Mouse (Mus musculus) forebrain, embryonic 14.5 days (tissue): ENCODE measurements around the gene Cfap206. TPM values are rescaled to one million over a fixed set of nuclear protein-coding genes. Genes with fewer than 3 reads are reported as not detected.
A peak's percentile ranks its signal among the peaks of the same experiment; 100 is the strongest.

Experiments used
- ATAC-seq: fragments of 200-750 bp; cut with Nextera tagmentation; 2 replicates; pipeline ENCODE4 v1.8.0; 2017; ENCODE audit warnings: mild to moderate bottlenecking, moderate library complexity
- DNase-seq: peaks from one replicate; pipeline ENCODE4 v3.0.0-alpha.2; 2015; ENCODE audit warnings: low spot score
- H3K27ac ChIP-seq: fragments of 300-500 bp; sonication (generic); 2 replicates; pipeline ENCODE4 v1.5.1; 2014; ENCODE audit warnings: low read depth, mild to moderate bottlenecking, control low read depth, low read length, moderate library complexity
- H3K27me3 ChIP-seq: fragments of 300-500 bp; sonication (generic); replicated peaks from 2 replicates; pipeline ENCODE4 v1.6.1; 2014; ENCODE audit warnings: low read length, control low read depth, mixed read lengths; ENCODE audit not compliant: control insufficient read depth, insufficient read depth
- H3K36me3 ChIP-seq: fragments of 300-500 bp; sonication (generic); 2 replicates; pipeline ENCODE4 v1.6.1; 2014; ENCODE audit warnings: low read length, control low read depth; ENCODE audit not compliant: control insufficient read depth, insufficient read depth
- H3K4me1 ChIP-seq: fragments of 300-500 bp; sonication (generic); 2 replicates; pipeline ENCODE4 v1.6.1; 2014; ENCODE audit warnings: antibody characterized with exemption, low read length, control low read depth; ENCODE audit not compliant: control insufficient read depth, insufficient read depth
- H3K4me2 ChIP-seq: fragments of 300-500 bp; sonication (generic); 2 replicates; pipeline ENCODE4 v1.6.1; 2014; ENCODE audit warnings: mild to moderate bottlenecking, control low read depth, low read length
- H3K4me3 ChIP-seq: fragments of 300-500 bp; sonication (generic); 2 replicates; pipeline ENCODE4 v1.5.1; 2014; ENCODE audit warnings: low read depth, low read length, control low read depth
- H3K9ac ChIP-seq: fragments of 300-500 bp; sonication (generic); 2 replicates; pipeline ENCODE4 v1.6.1; 2014; ENCODE audit warnings: mild to moderate bottlenecking, low read length, control low read depth, moderate library complexity
- H3K9me3 ChIP-seq: fragments of 300-500 bp; sonication (generic); replicated peaks from 2 replicates; pipeline ENCODE4 v1.6.1; 2016; ENCODE audit warnings: low read length, control low read depth, mixed read lengths; ENCODE audit not compliant: control insufficient read depth
- WGBS: fragments of 180-500 bp; shearing (Covaris S2); extraction: QIAGEN DNeasy Blood & Tissue Kit; methylation state at CpG from one replicate; pipeline ENCODE4 v1.1.7; 2014; 5-methylcytosine and 5-hydroxymethylcytosine counted together
- polyA plus RNA-seq: library from polyadenylated mRNA; unstranded; fragments of >200 nt; fragmentation: Nextera tagmentation; extraction: Ambion mirVana; gene quantifications from 2 replicates; pipeline ENCODE4 v1.2.1, GENCODE M21; 2014

The Cfap206 gene
- polyA plus RNA-seq, 1 experiment from 2014 or later, result 3.2 TPM

DNA sequence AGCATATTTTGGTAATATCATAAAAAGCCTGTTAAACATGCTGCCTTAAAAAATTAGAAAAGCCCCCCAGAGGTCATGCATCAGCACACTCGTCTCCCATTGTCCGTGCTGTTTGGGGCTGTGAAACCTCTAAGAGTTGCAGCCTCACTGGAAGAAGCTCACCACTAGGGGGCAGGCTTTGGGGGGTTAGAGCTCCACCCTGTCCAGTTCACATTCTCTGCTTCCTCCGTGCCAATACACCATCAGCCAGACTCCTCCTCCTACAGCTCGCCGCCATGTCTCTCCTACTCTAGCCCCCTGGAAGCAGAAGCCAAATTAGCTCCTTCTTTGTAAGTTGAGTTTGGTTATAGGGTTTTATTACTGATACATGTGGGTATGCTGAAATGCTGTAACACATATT is 28.5 kb downstream of the Cfap206 start:
- H3K27me3 ChIP-seq, result no peaks in the 10 kb centered on the region
- no peaks in the 10 kb centered on the region for H3K9me3 ChIP-seq
- ATAC-seq, result peak; percentile 54; the same call in 1 of the 2 replicates
- 48% methylated on average over 5 of the region's 5 CpGs for WGBS
- no peak overlapping the region for H3K4me2 ChIP-seq
- H3K27ac ChIP-seq, result no peak overlapping the region
- H3K36me3 ChIP-seq, result no peaks in the 10 kb centered on the region
- no peak overlapping the region for H3K4me3 ChIP-seq
- no peak overlapping the region for H3K9ac ChIP-seq
- DNase-seq, result peak; percentile 62
- H3K4me1 ChIP-seq, result no peaks in the 10 kb centered on the region

- 79% methylated on average over 3 of the region's 3 CpGs for WGBS
- H3K27ac ChIP-seq, result no peak overlapping the region; the same call in 1 of the 2 replicates
Measured at GRCm38 (mm10) chr4:34688021-34688420, 42.0 kb downstream of the Cfap206 start.

GRCm38 (mm10) chr4:34686874-34687567 is 43.0 kb downstream of the Cfap206 start, which contains the start of gene Slc35a1:
Gene Slc35a1 (minus strand): TSS chr4:34687438.
- no peaks in the 10 kb centered on the region for H3K27me3 ChIP-seq
- peak within 1 kb of the TSS; percentile 95 for H3K27ac ChIP-seq
- H3K36me3 ChIP-seq, result peaks cover 9% of the 10 kb centered on the region
- no peaks in the 10 kb centered on the region for H3K9me3 ChIP-seq
- peak within 1 kb of the TSS; percentile 61 for H3K4me2 ChIP-seq
- DNase-seq (peak; percentile 95), ATAC-seq (peak; percentile 98)
- H3K9ac ChIP-seq, result peak within 1 kb of the TSS; percentile 94
- H3K4me3 ChIP-seq, result peak within 1 kb of the TSS; percentile 80
- peaks cover 5% of the 10 kb centered on the region; the same call in 1 of the 2 replicates for H3K4me1 ChIP-seq
- under 1% methylated on average over 65 of the region's 65 CpGs for WGBS

More at GRCm38 (mm10) chr4:34688021-34688420, 42.0 kb downstream of the Cfap206 start:
- H3K36me3 ChIP-seq, result no peaks in the 10 kb centered on the region; the same call in 1 of the 2 replicates
- peak; percentile 17 for DNase-seq
- no peaks in the 10 kb centered on the region for H3K27me3 ChIP-seq
- no peak overlapping the region; the same call in 1 of the 2 replicates for H3K9ac ChIP-seq
- peaks cover 5% of the 10 kb centered on the region; the same call in 1 of the 2 replicates for H3K4me1 ChIP-seq
- H3K4me2 ChIP-seq, result peak overlapping the region; percentile 61; the same call in 1 of the 2 replicates
- no peaks in the 10 kb centered on the region for H3K9me3 ChIP-seq
- ATAC-seq, result no peak
- no peak overlapping the region for H3K4me3 ChIP-seq

GRCm38 (mm10) chr4:34680530-34680929 is 49.5 kb downstream of the Cfap206 start:
- 86% methylated on average over 5 of the region's 5 CpGs for WGBS
- H3K4me1 ChIP-seq, result no peaks in the 10 kb centered on the region
- ATAC-seq, result no peak
- H3K9me3 ChIP-seq, result no peaks in the 10 kb centered on the region
- DNase-seq, result no peak
- no peak overlapping the region for H3K9ac ChIP-seq
- no peak overlapping the region for H3K4me3 ChIP-seq
- H3K4me2 ChIP-seq, result no peak overlapping the region
- peaks cover 34% of the 10 kb centered on the region for H3K36me3 ChIP-seq
- H3K27ac ChIP-seq, result no peak overlapping the region
- no peaks in the 10 kb centered on the region for H3K27me3 ChIP-seq

- Histone ChIP-seq H3K36me3 (peaks cover 51% of the 10 kb centered on the region), H3K4me2 (no peak overlapping the region), H3K27ac (no peak overlapping the region), H3K4me3 (no peak overlapping the region), H3K9me3 (no peaks in the 10 kb centered on the region), H3K9ac (no peak overlapping the region), H3K27me3 (no peaks in the 10 kb centered on the region), H3K4me1 (no peaks in the 10 kb centered on the region)
- ATAC-seq (no peak), DNase-seq (no peak)
- 92% methylated on average over 5 of the region's 5 CpGs for WGBS
Measured at GRCm38 (mm10) chr4:34673721-34674120, 56.3 kb downstream of the Cfap206 start.

DNA sequence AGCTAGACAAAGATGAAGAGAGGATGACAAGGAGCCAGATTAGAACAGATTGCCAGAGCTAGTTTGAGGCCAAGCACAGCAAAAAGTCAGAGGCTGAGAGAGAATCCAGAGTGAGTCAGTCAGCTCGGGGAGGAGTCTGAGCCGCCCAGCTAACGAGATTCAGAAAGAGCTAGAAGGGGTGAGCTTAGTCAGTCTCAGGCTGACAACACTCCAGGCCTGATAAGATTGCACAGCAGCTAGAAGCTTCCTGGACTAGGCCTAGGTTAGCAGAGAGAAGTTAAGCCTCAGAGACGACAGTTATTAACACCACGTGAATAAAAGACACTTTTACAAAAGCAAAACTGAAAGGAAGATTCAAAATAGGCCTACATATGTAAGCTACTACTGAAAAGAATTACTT is 62.1 kb downstream of the Cfap206 start:
- H3K9ac ChIP-seq, result no peak overlapping the region
- peaks cover 61% of the 10 kb centered on the region for H3K36me3 ChIP-seq
- no peak overlapping the region for H3K4me2 ChIP-seq
- no peaks in the 10 kb centered on the region for H3K4me1 ChIP-seq
- H3K27me3 ChIP-seq, result no peaks in the 10 kb centered on the region
- H3K9me3 ChIP-seq, result no peaks in the 10 kb centered on the region
- H3K27ac ChIP-seq, result no peak overlapping the region
- DNase-seq, result no peak
- 86% methylated on average over 5 of the region's 5 CpGs for WGBS
- ATAC-seq, result no peak
- no peak overlapping the region for H3K4me3 ChIP-seq

- 88% methylated on average over 6 of the region's 6 CpGs for WGBS
- DNase-seq (no peak), ATAC-seq (no peak)
- H3K4me3 ChIP-seq, result no peak overlapping the region
- H3K9me3 ChIP-seq, result no peaks in the 10 kb centered on the region
- no peaks in the 10 kb centered on the region for H3K4me1 ChIP-seq
- no peak overlapping the region for H3K9ac ChIP-seq
- no peak overlapping the region for H3K27ac ChIP-seq
- H3K4me2 ChIP-seq, result no peak overlapping the region
- no peaks in the 10 kb centered on the region for H3K27me3 ChIP-seq
- peaks cover 79% of the 10 kb centered on the region for H3K36me3 ChIP-seq
Measured at GRCm38 (mm10) chr4:34661927-34662326, 68.1 kb downstream of the Cfap206 start.

DNA sequence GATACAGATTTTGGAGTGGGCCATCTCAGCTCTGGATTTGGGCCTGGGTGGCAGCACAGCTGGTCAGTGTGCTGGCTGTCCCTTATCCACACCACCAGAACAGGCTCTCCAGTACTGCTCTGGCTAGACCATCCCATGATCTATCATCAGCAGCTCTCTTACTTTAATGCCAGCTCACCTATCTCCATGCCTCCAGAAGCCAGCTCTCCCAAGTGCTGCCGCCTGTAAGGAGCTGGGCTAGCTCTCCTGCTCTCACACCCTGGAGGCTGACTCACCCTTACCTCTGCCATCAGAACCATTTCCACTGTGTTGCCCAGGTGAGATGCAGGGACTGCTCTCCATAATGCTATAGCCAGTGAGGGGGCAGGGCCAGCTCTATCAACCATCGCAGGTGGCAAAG is 68.5 kb downstream of the Cfap206 start:
- no peaks in the 10 kb centered on the region for H3K9me3 ChIP-seq
- no peak overlapping the region for H3K27ac ChIP-seq
- ATAC-seq (no peak), DNase-seq (no peak)
- H3K4me3 ChIP-seq, result no peak overlapping the region
- WGBS, result 98% methylated on average over 2 of the region's 2 CpGs
- peaks cover 79% of the 10 kb centered on the region for H3K36me3 ChIP-seq
- no peak overlapping the region for H3K4me2 ChIP-seq
- no peaks in the 10 kb centered on the region for H3K27me3 ChIP-seq
- H3K9ac ChIP-seq, result no peak overlapping the region
- no peaks in the 10 kb centered on the region for H3K4me1 ChIP-seq

- Histone ChIP-seq H3K9ac (no peak overlapping the region), H3K27ac (no peak overlapping the region), H3K27me3 (no peaks in the 10 kb centered on the region), H3K9me3 (no peaks in the 10 kb centered on the region), H3K4me3 (no peak overlapping the region), H3K36me3 (peaks cover 77% of the 10 kb centered on the region), H3K4me1 (no peaks in the 10 kb centered on the region), H3K4me2 (no peak overlapping the region)
- WGBS, result 91% methylated on average over 2 of the region's 2 CpGs
- ATAC-seq (no peak), DNase-seq (no peak)
Measured at GRCm38 (mm10) chr4:34659012-34659411, 71.0 kb downstream of the Cfap206 start.
